Mouse (Mus musculus): ENCODE data around the gene Cfap46. TPM values are rescaled to one million over a fixed set of nuclear protein-coding genes. Genes with fewer than 3 reads are reported as not detected.

The Cfap46 gene
- polyA plus RNA-seq, 1 experiment = not detected

DNA sequence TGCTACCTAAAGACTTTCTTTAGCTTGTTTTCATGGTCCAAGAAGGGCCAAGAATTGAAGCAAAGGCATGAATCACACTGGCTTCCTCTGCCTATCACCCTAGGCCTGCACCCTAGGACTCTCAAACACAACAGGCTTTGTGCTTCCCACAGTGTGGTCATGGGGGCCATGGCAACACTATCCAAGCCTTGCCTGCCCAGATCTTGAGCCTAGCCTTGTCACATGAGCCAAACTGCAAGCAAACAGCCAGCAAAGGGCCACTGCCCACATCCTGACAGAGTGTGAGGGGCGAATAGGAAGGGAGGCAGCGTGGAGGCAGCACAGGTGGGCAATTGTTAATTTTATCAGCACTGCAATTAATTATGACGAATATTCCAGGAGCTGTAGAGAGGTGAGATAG lies 111.0 kb downstream of the Cfap46 start:
- H3K4me1 ChIP-seq (ENCODE audit: control insufficient read depth, insufficient read depth, low read length) = no peaks in the 10 kb centered on the region
- H3K4me3 ChIP-seq (ENCODE audit: insufficient read depth, low read depth, low read length) = no peak overlapping the region
- H3K27ac ChIP-seq (ENCODE audit: insufficient read depth, low read depth, low read length) = no peak overlapping the region
- WGBS = 73% methylated on average over 3 of the region's 3 CpGs
- TF ChIP-seq POLR2A (IDR thresholded peaks at IDR 0.05; ENCODE audit: insufficient read depth, low read depth, low read length) (no peak), CTCF (IDR thresholded peaks at IDR 0.05; ENCODE audit: insufficient read depth, low read depth, low read length) (no peak)

DNA sequence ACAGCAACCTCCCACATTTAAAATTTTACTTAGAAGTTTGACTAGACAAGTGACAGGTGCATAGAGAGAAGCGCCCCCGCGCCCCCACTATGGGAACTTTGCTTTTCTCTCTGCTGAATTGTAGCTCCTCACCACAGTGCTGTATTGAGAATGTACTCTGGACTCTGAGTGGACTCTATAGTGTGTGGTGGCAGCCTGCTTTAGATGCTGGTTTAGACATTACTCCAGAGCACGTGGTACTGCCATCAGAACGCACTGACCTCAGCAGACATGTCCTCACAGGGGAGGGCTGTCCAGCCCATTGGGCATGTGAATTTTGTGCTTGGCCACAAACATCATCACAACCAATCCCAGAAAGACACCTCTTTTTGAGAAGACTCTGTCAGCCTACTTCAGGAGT lies 112.8 kb downstream of the Cfap46 start:
- WGBS = 99% methylated on average over 5 of the region's 5 CpGs
- H3K4me3 ChIP-seq (ENCODE audit: insufficient read depth, low read depth, low read length) = no peak overlapping the region
- TF ChIP-seq POLR2A (IDR thresholded peaks at IDR 0.05; ENCODE audit: insufficient read depth, low read depth, low read length) (no peak), CTCF (IDR thresholded peaks at IDR 0.05; ENCODE audit: insufficient read depth, low read depth, low read length) (no peak)
- H3K27ac ChIP-seq (ENCODE audit: insufficient read depth, low read depth, low read length) = no peak overlapping the region
- peaks cover 12% of the 10 kb centered on the region for H3K4me1 ChIP-seq (ENCODE audit: control insufficient read depth, insufficient read depth, low read length)

DNA sequence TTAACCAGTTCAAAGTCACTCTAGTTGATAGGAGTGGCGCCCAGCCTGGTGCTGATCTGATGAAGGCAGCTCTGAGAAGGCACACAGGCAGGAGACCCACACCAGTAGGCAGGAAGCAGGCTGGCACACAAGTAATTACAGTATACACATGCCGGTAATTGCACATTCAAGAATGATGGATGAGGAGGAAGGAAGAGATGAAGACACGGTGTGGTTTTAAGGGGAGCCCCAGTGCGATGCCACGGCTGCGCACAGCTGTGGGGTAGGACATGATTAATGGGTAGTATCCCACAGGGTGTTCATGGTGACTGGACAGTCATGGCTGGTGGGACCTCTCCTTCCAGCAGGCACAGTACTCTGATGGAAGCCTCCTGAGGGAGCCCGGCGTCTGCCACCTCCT lies 117.1 kb downstream of the Cfap46 start:
- Histone ChIP-seq H3K27ac (ENCODE audit: insufficient read depth, low read depth, low read length) (no peak overlapping the region), H3K4me1 (ENCODE audit: control insufficient read depth, insufficient read depth, low read length) (peaks cover 13% of the 10 kb centered on the region), H3K4me3 (ENCODE audit: insufficient read depth, low read depth, low read length) (no peak overlapping the region)
- TF ChIP-seq CTCF (IDR thresholded peaks at IDR 0.05; ENCODE audit: insufficient read depth, low read depth, low read length) (no peak), POLR2A (IDR thresholded peaks at IDR 0.05; ENCODE audit: insufficient read depth, low read depth, low read length) (no peak)
- 46% methylated on average over 8 of the region's 8 CpGs for WGBS

DNA sequence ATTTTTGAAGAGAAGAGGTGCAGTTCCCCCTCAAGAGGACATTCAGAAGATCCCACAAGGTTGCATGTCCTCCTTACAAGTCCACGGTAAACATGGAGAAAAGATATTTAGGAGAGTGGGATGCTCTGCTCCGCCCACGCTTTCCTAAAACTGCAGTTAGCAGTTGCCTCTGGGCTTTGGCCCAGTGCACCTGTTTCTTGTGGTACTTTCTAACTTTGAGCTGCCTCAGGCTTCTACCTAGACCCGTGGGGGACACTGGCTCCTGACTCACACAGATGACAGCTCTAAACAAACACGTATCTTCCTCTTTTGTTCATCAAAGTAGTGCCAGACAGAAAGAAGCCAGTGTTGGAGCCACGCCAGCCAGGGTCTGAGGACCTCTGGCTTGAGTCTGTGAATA lies 117.6 kb downstream of the Cfap46 start:
- TF ChIP-seq CTCF (IDR thresholded peaks at IDR 0.05; ENCODE audit: insufficient read depth, low read depth, low read length) (no peak), POLR2A (IDR thresholded peaks at IDR 0.05; ENCODE audit: insufficient read depth, low read depth, low read length) (no peak)
- WGBS = 60% methylated on average over 6 of the region's 6 CpGs

DNA sequence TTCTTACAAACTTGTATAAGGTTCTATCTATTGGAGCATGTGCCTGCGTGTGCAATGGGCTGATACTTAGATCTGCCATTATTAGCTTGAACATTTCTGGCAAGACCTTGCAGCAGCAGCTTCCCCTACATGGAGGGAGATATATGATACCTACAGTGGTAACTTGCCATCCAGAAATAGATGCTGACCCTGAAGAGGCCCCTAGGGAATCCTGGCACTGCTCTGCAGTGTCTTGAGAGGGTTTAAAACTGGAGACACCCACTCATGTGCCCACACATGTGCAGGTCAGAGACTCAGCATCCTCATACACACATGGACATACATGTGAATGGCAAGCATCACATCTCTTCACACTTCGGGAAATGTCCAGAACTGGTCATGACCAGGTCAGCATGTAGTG lies 119.5 kb downstream of the Cfap46 start:
- no peak for TF ChIP-seq CTCF (IDR thresholded peaks at IDR 0.05; ENCODE audit: insufficient read depth, low read depth, low read length)
- TF ChIP-seq POLR2A (IDR thresholded peaks at IDR 0.05; ENCODE audit: insufficient read depth, low read depth, low read length) = no peak
- H3K4me1 ChIP-seq (ENCODE audit: control insufficient read depth, insufficient read depth, low read length) = peaks cover 13% of the 10 kb centered on the region
- 98% methylated on average over 2 of the region's 2 CpGs for WGBS
- no peak overlapping the region for H3K4me3 ChIP-seq (ENCODE audit: insufficient read depth, low read depth, low read length)
- H3K27ac ChIP-seq (ENCODE audit: insufficient read depth, low read depth, low read length) = no peak overlapping the region

More for the DNA sequence above, 117.6 kb downstream of the Cfap46 start:
- peaks cover 13% of the 10 kb centered on the region for H3K4me1 ChIP-seq (ENCODE audit: control insufficient read depth, insufficient read depth, low read length)
- no peak overlapping the region for H3K4me3 ChIP-seq (ENCODE audit: insufficient read depth, low read depth, low read length)
- no peak overlapping the region for H3K27ac ChIP-seq (ENCODE audit: insufficient read depth, low read depth, low read length)

DNA sequence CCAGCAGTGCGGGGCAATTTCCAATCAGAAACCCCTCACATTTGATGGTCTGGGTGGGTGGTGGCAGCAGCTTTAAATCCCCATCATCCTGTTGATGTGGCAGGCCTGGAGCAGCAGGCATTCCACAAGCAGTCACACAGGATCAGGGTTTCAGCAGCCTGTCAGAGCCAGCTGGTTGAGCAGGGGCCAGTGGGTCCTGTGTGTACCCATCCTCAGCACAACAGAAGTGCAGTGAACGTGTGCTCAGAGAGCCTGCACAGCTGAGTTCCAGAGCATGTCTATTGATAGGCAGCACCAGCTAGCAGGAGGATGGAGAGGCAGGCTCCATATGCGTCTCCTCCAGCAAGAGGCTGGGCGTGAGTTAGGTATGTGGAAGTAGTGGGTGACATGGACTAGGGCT lies 120.2 kb downstream of the Cfap46 start:
- Histone ChIP-seq H3K4me3 (ENCODE audit: insufficient read depth, low read depth, low read length) (no peak overlapping the region), H3K27ac (ENCODE audit: insufficient read depth, low read depth, low read length) (no peak overlapping the region), H3K4me1 (ENCODE audit: control insufficient read depth, insufficient read depth, low read length) (peaks cover 13% of the 10 kb centered on the region)
- TF ChIP-seq CTCF (IDR thresholded peaks at IDR 0.05; ENCODE audit: insufficient read depth, low read depth, low read length) (no peak), POLR2A (IDR thresholded peaks at IDR 0.05; ENCODE audit: insufficient read depth, low read depth, low read length) (no peak)
- 83% methylated on average over 4 of the region's 4 CpGs for WGBS

DNA sequence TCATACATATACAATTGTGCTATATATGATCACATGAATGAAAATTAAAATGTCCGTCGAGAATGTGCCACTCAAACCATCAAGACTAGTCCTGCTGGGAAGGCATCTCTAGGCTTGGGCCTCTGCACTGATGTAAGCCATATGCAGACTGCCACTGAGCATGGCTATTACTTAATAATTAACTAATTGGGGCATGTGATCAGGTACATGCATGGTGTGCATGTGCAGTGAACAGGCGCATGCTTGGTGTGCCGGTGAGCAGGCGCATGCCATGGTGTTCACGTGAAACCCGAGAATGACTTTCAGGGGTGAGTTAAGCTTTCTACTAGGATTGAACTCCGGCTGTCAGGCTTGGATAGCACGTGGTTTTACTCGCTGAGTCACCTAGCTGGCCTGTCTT lies 124.0 kb downstream of the Cfap46 start:
- H3K4me1 ChIP-seq (ENCODE audit: control insufficient read depth, insufficient read depth, low read length) = peaks cover 12% of the 10 kb centered on the region
- H3K4me3 ChIP-seq (ENCODE audit: insufficient read depth, low read depth, low read length) = no peak overlapping the region
- no peak overlapping the region for H3K27ac ChIP-seq (ENCODE audit: insufficient read depth, low read depth, low read length)
- 93% methylated on average over 10 of the region's 10 CpGs for WGBS
- TF ChIP-seq CTCF (IDR thresholded peaks at IDR 0.05; ENCODE audit: insufficient read depth, low read depth, low read length) (no peak), POLR2A (IDR thresholded peaks at IDR 0.05; ENCODE audit: insufficient read depth, low read depth, low read length) (no peak)

DNA sequence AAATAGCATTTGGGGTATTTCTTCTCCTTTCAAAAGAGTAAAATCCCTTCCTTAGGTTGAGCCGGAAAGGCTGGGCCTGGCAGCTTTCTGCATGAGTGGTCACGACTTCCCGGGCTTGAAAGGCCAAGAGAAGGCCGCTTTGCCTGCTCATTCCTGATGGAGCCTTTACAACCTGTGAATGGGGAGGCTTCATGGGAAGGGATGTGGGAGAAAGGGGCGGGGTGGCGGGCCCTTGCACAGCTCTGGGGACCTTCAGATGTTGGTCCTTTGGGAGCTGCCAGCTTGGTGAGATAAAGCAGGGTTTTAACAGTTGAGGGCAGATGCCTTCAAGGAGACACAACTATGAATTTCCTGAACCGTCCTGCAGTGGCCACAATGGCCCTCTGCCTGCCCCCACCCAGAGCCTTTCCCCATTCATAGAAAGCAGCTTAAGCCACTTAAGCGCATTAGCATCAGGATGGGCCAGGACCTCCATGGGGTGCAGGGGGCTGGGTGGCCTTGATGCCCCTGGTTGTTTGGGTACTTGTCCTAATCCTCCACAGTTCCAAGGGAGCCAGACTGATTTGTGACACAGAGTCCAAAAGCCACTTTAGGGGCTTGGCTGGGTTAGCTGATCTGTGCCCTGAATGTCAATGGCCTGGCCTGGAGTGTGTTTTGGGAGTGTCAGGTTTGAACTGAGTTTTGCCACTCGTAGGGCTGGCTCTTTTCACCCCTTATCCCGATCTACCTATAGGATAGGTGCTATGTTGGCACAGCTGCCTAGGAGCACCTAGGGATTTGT lies 126.7 kb downstream of the Cfap46 start:
- TF ChIP-seq CTCF (IDR thresholded peaks at IDR 0.05; ENCODE audit: insufficient read depth, low read depth, low read length) (no peak), POLR2A (IDR thresholded peaks at IDR 0.05; ENCODE audit: insufficient read depth, low read depth, low read length) (no peak)
- peaks cover 12% of the 10 kb centered on the region for H3K4me1 ChIP-seq (ENCODE audit: control insufficient read depth, insufficient read depth, low read length)
- H3K27ac ChIP-seq (ENCODE audit: insufficient read depth, low read depth, low read length) = 0 out of 2 replicates have a peak overlapping the region, but pooled peaks have one; percentile 8
- WGBS = 56% methylated on average over 10 of the region's 10 CpGs
- H3K4me3 ChIP-seq (ENCODE audit: insufficient read depth, low read depth, low read length) = no peak overlapping the region

DNA sequence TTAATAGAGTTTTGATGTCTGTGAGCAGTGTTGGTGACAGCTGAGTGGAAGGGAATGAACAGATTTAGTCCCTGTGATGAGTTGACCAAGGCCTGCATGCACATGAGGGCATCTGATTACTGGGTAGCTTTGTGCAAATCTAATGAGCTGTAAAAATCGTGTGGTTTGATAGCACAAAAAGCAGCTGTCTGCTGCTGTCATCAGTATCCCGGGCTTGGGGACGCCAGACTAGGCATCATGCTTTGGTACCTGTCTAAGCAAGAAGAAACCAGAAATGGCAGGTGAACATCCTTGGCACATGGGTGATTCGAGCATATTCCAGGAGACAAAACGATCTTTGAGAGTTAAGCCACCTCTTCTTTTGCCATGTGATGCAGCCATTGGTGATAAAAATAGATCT lies 127.3 kb downstream of the Cfap46 start:
- peaks cover 12% of the 10 kb centered on the region for H3K4me1 ChIP-seq (ENCODE audit: control insufficient read depth, insufficient read depth, low read length)
- no peak overlapping the region for H3K4me3 ChIP-seq (ENCODE audit: insufficient read depth, low read depth, low read length)
- TF ChIP-seq CTCF (IDR thresholded peaks at IDR 0.05; ENCODE audit: insufficient read depth, low read depth, low read length) (no peak), POLR2A (IDR thresholded peaks at IDR 0.05; ENCODE audit: insufficient read depth, low read depth, low read length) (no peak)
- H3K27ac ChIP-seq (ENCODE audit: insufficient read depth, low read depth, low read length) = 0 out of 2 replicates have a peak overlapping the region, but pooled peaks have one; percentile 8
- WGBS = 44% methylated on average over 5 of the region's 5 CpGs

Measured in olfactory bulb, adult 2 months (tissue).